Mouse (Mus musculus) embryonic fibroblast, embryonic 13.5 days (primary cell): ENCODE results near the gene Lcmt1.

Experiments used
- CTCF ChIP-seq: IDR thresholded peaks from 2 replicates; pipeline ENCODE4 v1.5.1; 2011; ENCODE audit warnings: mild to moderate bottlenecking, control low read depth, low read length, moderate library complexity, borderline replicate concordance; ENCODE audit not compliant: insufficient read depth
- POLR2A ChIP-seq: IDR thresholded peaks from 2 replicates; pipeline ENCODE4 v1.6.1; 2011; ENCODE audit warnings: low read depth, mild to moderate bottlenecking, control low read depth, low read length, moderate library complexity

DNA sequence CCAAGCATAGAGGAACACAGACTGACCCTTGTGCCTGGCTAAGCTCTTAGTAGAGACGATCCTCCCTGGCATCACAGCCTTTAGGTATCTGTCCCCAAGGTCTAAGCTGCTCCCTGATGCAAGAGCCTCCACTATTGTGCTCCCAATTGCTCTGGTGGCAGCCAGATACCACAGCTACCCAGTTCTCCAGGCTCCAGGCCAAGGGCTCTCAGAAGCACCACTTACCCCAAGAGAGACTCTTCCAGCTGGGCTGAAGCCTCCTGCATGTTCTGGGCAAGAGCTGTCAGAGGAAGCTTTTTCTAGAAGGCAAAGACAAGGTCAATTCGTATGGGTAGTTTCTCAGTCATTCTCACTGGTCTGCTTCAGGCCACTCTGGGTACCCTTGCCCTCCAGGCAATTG is 46.2 kb upstream of the Lcmt1 start:
- TF ChIP-seq CTCF (no peak), POLR2A (no peak)
